Mouse (Mus musculus) layer of hippocampus, postnatal 25 days (tissue): ENCODE data around the gene Atxn3. TPM values are rescaled to one million over a fixed set of nuclear protein-coding genes. Genes with fewer than 3 reads are reported as not detected.
"Not testable (repeated sequence)": the region's sequence is repeated elsewhere in the genome, so short reads cannot be mapped to it uniquely, and the experiment has no call there.

Experiments
- DNase-seq, 2 experiments: peaks; one replicate each; pipeline ENCODE4 v3.0.0; 2022; ENCODE audit warnings: mixed read lengths in 2 of 2, low spot score in 1 of 2; ENCODE audit errors: extremely low spot score in 1 of 2
- total RNA-seq, 2 experiments: library from RNA; stranded (reverse); gene quantifications; 2 replicates each; pipeline ENCODE4 v1.2.3; 2021

Atxn3 gene
- total RNA-seq, 2 experiments from 2014 or later = 19.3 to 20.4 TPM

DNA sequence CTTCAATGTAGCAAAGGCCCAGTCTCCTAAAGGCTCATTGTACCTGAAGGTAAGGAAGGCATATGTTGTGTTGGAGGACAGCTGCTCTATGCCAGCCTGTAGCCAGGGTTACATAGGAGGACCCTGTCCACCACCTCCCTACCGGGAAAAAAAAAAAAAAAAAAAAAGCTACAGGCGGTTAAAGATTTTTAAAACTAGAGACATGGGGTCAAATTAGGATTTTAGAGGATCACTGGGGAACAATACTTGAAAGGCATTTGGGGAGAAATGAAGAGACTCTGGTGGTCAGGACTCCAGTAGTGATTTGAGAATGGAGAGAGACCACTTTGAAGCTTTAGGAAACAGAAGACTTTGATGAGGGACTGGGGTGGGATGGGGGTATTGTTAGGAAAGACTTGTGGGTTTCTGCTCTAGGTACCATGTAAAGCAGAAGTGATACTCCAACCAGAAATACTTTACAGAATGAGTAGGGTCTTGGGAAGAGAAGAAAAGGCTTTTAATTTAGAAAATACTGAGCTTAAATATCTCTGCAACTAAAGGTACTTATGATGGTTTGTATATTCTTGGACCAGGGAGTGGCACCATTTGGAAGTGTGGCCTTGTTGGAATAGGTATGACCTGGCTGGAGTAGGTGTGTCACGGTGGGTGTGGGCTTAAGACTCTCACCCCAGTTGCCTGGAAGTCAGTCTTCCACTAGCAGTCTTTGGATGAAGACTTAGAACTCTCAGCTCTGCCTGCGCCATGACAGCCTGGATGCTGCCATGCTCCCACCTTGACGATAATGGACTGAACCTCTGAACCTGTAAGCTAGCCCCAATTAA, 1.1 kb upstream of the Atxn3 start:
- not testable (repeated sequence) for DNase-seq

- no peak for DNase-seq
Observed at GRCm38 (mm10) chr12:101958556-101958955, 510 bp upstream of the Atxn3 start.

- no peak for DNase-seq
Observed at GRCm38 (mm10) chr12:101957079-101957941, 736 bp downstream of the Atxn3 start.

GRCm38 (mm10) chr12:101955821-101956220, 2.2 kb downstream of the Atxn3 start:
- DNase-seq = not testable (repeated sequence)

GRCm38 (mm10) chr12:101948801-101949200, 9.2 kb downstream of the Atxn3 start:
- DNase-seq = no peak

DNA sequence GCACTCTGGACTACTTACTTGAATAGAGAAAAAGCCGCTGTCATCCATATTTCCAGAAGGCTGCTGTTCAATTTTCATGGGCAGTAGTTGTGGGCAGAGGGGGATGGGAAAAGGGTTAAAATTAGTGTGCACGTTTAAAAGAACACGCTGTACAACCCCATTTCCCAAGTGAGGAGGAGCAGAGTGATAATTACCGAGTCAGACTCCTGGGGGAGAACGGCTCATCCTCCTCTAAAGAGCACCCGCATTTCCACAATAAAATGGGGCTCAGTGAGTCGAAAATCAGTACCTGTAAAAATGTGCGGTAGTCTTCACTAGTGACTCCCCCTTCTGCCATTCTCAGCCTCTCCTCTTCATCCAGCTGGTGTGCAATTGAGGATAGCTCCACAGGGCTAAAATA, 10.1 kb downstream of the Atxn3 start:
- no peak for DNase-seq

GRCm38 (mm10) chr12:101937572-101937971, 20.5 kb downstream of the Atxn3 start:
- DNase-seq = no peak

DNA sequence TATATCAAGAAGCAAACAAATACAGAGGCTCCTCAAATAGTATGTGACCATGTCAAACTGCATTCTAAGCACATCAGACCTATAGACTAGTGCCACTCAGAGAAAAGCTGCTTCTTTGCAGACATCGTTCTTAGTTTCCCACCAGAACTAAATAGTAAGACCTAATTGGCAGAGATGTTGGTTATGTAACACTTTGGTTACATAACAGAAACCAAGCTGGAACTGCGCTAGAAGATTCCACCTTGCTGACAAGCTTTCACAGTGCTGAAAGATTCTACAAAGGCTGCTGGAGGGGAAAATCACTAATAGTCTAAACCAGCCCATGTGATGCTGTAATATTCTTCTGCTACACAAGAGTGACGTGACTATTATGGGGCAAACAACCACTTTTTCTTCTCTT, 22.8 kb downstream of the Atxn3 start:
- DNase-seq = no peak

DNA sequence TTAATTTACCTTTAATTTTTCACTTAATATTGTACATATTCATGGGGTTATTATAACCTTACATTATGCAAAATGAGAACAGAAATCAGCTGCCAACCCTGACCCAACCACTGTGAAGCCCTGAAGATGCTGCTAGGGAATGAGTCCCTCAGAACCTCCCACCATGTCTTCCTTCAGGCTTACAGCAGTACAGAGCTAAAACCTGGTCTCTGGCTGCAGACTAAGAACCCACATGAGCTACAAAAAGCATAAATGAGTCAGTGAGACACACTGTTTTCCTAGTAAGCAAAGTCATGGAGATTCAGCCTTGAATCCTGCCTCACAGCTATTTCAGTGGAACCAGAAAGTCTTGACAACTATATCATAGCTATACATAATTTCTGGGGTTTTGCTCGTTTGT, 29.6 kb downstream of the Atxn3 start:
- DNase-seq = no peak

- DNase-seq = no peak
Observed at GRCm38 (mm10) chr12:101922313-101922712, 35.7 kb downstream of the Atxn3 start.

DNA sequence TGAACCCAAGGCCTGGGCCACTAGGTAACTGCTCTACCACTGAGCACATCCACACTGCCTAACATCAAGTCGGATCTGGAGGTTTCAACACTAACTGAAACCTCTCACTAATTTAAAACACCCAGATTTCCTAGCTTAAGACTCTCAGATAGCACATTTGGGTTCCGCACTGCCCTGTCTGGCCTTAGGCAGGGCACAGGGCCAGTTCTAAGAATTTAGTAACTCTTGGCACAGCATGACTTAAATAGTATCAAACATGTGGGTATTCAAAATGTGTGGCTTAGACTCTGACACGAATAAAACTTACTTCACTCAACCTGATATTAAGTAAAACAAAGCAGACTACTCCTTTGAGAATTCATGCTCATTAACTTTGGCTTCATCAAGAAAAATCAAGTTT, 38.2 kb downstream of the Atxn3 start:
- no peak for DNase-seq

DNA sequence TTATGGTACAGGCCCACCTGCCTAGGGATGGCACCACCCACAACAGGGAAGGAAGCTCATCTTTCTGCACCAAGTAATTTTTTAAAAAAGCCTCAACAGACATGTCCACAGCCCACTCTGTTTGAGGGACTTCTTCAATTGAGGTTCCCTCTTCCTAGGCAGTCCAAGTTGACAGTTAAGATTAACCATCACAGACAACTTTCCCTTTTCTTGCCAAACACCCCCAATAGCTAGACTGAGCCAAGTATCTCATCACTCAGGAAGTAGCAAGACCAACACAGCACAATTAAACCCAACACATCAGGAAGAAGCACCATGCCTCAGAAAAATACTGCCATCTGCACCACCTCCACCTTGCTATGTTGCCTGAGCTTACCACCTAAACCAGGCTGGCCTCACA, 40.9 kb downstream of the Atxn3 start:
- no peak for DNase-seq

GRCm38 (mm10) chr12:101912626-101913490, 45.2 kb downstream of the Atxn3 start, which contains the start of gene Trip11:
TSS of gene Trip11 (minus strand) at chr12:101913267.
- DNase-seq = peak; percentile 82

- DNase-seq = no peak
Observed at GRCm38 (mm10) chr12:101911346-101911745, 46.7 kb downstream of the Atxn3 start.

GRCm38 (mm10) chr12:101910360-101910759, 47.7 kb downstream of the Atxn3 start:
- DNase-seq = no peak

- DNase-seq = no peak
Observed at GRCm38 (mm10) chr12:101905817-101906216, 52.2 kb downstream of the Atxn3 start.

DNA sequence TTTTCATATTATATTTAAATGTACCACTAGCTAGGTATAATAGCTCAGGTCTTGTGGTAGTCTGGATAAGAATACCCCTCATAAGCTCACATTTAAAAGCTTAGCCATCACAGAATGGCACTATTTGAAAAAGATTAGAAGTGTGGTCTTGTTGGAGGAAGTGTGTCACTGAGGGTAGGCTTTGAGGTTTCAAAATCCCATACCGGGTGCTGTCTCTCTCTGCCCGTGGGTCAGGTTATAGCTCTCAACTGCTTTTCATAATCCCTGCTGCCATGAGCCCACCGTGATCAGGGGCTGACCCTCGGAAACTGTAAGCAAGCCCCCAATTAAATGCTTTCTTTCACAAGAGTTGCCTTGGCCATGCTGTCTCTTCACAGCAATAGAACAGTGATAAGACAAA, 53.1 kb downstream of the Atxn3 start:
- no peak for DNase-seq

DNA sequence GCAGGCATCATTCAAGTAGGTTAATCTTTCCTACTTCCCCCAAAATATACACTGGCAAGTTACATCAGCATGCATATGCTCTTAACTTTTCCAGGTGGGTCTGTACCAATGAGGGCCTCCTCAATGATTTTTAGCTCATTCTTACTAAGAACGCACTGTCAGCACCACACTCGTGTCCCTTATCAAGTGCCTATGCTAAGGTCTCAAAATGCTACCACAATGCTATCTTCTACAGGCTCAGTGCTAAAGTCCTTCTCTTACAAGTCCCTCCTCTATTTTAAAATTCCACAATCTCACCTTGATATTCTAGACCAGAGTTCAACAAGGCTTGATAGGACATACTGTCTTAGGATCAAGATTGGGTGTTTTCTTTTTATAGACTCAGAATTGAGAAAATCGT, 53.9 kb downstream of the Atxn3 start:
- no peak for DNase-seq

GRCm38 (mm10) chr12:101899671-101900245, 58.3 kb downstream of the Atxn3 start:
- no peak for DNase-seq

DNA sequence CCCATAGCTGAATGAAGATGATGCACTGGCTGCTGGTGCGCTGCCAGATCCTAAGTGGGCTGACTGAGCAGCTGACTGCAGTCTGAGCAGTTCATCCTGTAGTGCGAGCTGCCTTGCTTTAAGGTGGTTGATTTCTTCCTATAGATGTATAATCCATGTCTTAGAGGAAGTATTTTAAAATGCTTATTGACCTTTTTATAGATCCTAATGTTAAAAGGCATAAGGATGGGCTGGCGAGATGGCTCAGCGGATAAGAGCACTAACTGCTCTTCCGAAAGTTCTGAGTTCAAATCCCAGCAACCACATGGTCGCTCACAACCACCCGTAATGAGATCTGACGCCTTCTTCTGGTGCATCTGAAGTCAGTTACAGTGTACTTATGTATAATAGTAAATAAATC, 59.1 kb downstream of the Atxn3 start:
- no peak for DNase-seq
